Mouse (Mus musculus) liver, adult 2 months (tissue): ENCODE measurements around the gene Ffar4.

Experiments
- CTCF ChIP-seq: fragments of 200-500 bp; IDR thresholded peaks from 2 replicates; pipeline ENCODE4 v1.5.1; 2011; ENCODE audit warnings: low read depth, low read length, control low read depth
- POLR2A ChIP-seq: fragments of 200-500 bp; IDR thresholded peaks from 2 replicates; pipeline ENCODE4 v1.6.1; 2011; ENCODE audit warnings: low read length, control low read depth; ENCODE audit not compliant: insufficient read depth; ENCODE audit errors: extremely low read depth

DNA sequence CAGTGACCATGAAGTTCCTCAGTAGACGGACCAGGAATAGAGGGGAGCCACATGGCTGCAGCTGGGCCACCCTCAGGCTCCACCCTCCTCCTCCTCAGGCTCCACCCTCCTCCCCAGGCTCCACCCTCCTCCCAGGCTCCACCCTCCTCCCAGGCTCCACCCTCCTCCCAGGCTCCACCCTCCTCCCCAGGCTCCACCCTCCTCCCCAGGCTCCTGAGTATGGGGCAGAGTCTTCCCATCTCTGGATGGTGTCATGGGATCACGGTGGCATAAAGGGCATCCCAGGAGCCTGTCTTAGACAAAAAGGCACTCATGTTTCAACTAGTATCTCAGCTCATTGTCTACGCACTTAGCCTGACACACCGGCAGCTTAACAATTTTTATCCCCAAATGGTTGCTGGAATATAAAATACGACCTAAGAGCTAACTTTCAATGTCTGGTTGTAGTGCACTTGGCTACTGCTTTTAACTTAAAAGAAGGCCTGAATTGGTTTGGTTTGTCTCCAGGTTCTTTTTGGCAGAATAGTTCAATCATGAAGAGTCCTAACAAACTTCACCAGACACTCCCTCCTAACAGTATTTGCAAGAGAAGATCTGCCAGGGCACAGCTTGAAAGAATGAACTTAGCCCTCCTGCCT is 23.4 kb downstream of the Ffar4 start:
- TF ChIP-seq CTCF (no peak), POLR2A (peak; percentile 40; the same call in 1 of the 2 replicates)
